Mouse (Mus musculus) left cerebral cortex, adult 8-10 months (tissue): Measurements from ENCODE around the gene Gm21954. TPM values are rescaled to one million over a fixed set of nuclear protein-coding genes. Genes with fewer than 3 reads are reported as not detected.
A peak's percentile ranks its signal among the peaks of the same experiment; 100 is the strongest.

Experiments
- DNase-seq, 2 experiments: peaks; one replicate each; pipeline ENCODE4 v3.0.0; 2022; ENCODE audit warnings: low spot score in 2 of 2
- total RNA-seq, 4 experiments: library from RNA; stranded (reverse); gene quantifications; 2 replicates each; pipeline ENCODE4 v1.2.4; 2022

Gene Gm21954
- total RNA-seq, 4 experiments from 2014 or later, result not detected

GRCm38 (mm10) chr3:55419334-55419733, 52.7 kb downstream of the Gm21954 start:
- DNase-seq, result no peak

GRCm38 (mm10) chr3:55418845-55419244, 53.2 kb downstream of the Gm21954 start:
- no peak for DNase-seq

- DNase-seq, result peak; percentile 57 to 88
Observed at GRCm38 (mm10) chr3:55415527-55415950, 56.5 kb downstream of the Gm21954 start.

Other genes with a start within 250 kb of the Gm21954 start
- 100 to 1,000 TPM; 716 to 851 (median 782) TPM for gene Dclk1, start 229.8 kb downstream of the Gm21954 start, total RNA-seq